Mouse (Mus musculus) hindbrain, postnatal 0 days (tissue): ENCODE data around the gene Tex33. TPM values are rescaled to one million over a fixed set of nuclear protein-coding genes. Genes with fewer than 3 reads are reported as not detected.
"Not testable (repeated sequence)": the region's sequence is repeated elsewhere in the genome, so short reads cannot be mapped to it uniquely, and the experiment has no call there.

Source experiments
- ATAC-seq: fragments of 200-750 bp; cut with Nextera tagmentation; 2 replicates; pipeline ENCODE4 v1.8.0; 2017; ENCODE audit warnings: mild to moderate bottlenecking, moderate TSS enrichment, moderate library complexity
- DNase-seq: peaks from one replicate; pipeline ENCODE4 v3.0.0-alpha.2; 2015; ENCODE audit warnings: low spot score
- H3K27ac ChIP-seq: fragments of 300-500 bp; sonication (generic); 2 replicates; pipeline ENCODE4 v1.5.1; 2014; ENCODE audit warnings: mild to moderate bottlenecking
- H3K27me3 ChIP-seq: fragments of 300-500 bp; sonication (generic); 2 replicates; pipeline ENCODE4 v1.6.1; 2014; ENCODE audit warnings: low read length, mixed read lengths; ENCODE audit not compliant: insufficient read depth
- H3K36me3 ChIP-seq: fragments of 300-500 bp; sonication (generic); 2 replicates; pipeline ENCODE4 v1.6.1; 2014; ENCODE audit warnings: low read length, mixed read lengths; ENCODE audit not compliant: insufficient read depth
- H3K4me1 ChIP-seq: fragments of 300-500 bp; sonication (generic); 2 replicates; pipeline ENCODE4 v1.6.1; 2014; ENCODE audit warnings: antibody characterized with exemption, low read length, mixed read lengths; ENCODE audit not compliant: insufficient read depth
- H3K4me2 ChIP-seq: fragments of 300-500 bp; sonication (generic); 2 replicates; pipeline ENCODE4 v1.6.1; 2014; ENCODE audit warnings: low read depth, mild to moderate bottlenecking, low read length, moderate library complexity, mixed read lengths
- H3K4me3 ChIP-seq: fragments of 300-500 bp; sonication (generic); 2 replicates; pipeline ENCODE4 v1.5.1; 2014; ENCODE audit warnings: low read length
- H3K9ac ChIP-seq: fragments of 300-500 bp; sonication (generic); replicated peaks from 2 replicates; pipeline ENCODE4 v1.6.1; 2014; ENCODE audit warnings: mild to moderate bottlenecking, low read length, moderate library complexity, mixed read lengths
- H3K9me3 ChIP-seq: fragments of 300-500 bp; sonication (generic); 2 replicates; pipeline ENCODE4 v1.6.1; 2016; ENCODE audit warnings: low read length, mixed read lengths
- CTCF ChIP-seq: IDR thresholded peaks from 2 replicates; pipeline ENCODE4 v1.5.1; 2016; ENCODE audit warnings: antibody characterized with exemption, control low read depth, low read depth
- WGBS: fragments of 180-500 bp; shearing (Covaris S2); extraction: QIAGEN DNeasy Blood & Tissue Kit; methylation state at CpG from one replicate; pipeline ENCODE4 v1.1.7; 2014; 5-methylcytosine and 5-hydroxymethylcytosine counted together
- microRNA-seq, 2 experiments: library from miRNA; unstranded; fragments of <30 nt; microRNA quantifications; one replicate each; pipeline ENCODE4; 2016
- polyA plus RNA-seq: library from polyadenylated mRNA; unstranded; fragments of >200 nt; fragmentation: Nextera tagmentation; extraction: Ambion mirVana; gene quantifications from 2 replicates; pipeline ENCODE4 v1.2.1, GENCODE M21; 2015
- total RNA-seq: library from RNA; depleted of rRNA; stranded (reverse); fragments of >200 nt; gene quantifications from 2 replicates; pipeline ENCODE4 v1.2.3, GENCODE M21; 2014; rRNA removed

Tex33 gene
- total and polyA plus RNA-seq, 2 experiments from 2014 or later, result not detected

DNA sequence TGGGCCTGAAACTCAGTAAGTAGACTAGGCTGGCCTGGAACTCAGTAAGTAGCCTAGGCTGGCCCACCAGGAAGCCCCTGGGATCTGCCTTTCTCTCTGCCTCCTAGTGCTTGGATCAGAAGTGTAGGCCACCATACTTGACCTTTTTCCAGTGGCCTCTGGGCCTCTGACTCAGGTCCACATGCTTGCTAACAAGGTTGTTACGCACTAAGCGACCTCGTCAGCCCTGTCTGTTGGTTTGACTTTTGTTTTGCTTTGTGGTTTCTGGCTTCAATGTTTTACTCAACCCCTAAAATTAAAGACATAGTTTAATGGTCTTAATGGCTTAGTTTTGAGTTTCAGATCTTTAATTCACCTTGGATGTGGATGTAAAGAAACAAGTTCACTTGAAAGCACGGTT lies 65.0 kb downstream of the Tex33 start:
- DNase-seq, result no peak
- Histone ChIP-seq H3K4me2 (no peak overlapping the region), H3K4me1 (no peaks in the 10 kb centered on the region), H3K36me3 (no peaks in the 10 kb centered on the region), H3K4me3 (no peak overlapping the region), H3K9ac (no peak overlapping the region), H3K27ac (no peak overlapping the region), H3K27me3 (no peaks in the 10 kb centered on the region), H3K9me3 (no peaks in the 10 kb centered on the region)
- no peak for ATAC-seq
- 90% methylated on average over 4 of the region's 4 CpGs for WGBS
- no peak for TF ChIP-seq CTCF

DNA sequence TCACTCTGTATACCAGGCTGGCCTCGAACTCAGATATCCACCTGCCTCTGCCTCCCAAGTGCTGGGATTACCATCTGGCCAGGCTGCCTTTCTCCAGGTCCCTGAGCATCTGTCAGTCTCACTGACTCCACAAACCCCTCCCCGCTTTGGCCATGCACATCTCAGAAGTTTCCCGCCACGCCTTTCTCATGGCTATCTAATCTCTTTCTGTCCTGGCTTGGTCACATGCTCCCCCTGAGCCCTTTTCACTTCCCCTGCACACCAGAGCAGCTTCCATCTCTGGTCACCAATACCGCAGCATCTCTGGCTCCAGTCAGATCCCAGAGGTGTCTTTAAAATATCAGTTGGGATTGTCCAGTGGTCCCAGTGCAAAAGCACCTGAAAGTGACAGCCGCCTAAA lies 65.7 kb downstream of the Tex33 start:
- not testable (repeated sequence) for H3K4me3 ChIP-seq, H3K27me3 ChIP-seq, DNase-seq, H3K4me2 ChIP-seq, H3K27ac ChIP-seq, H3K9me3 ChIP-seq, ATAC-seq, H3K9ac ChIP-seq, H3K4me1 ChIP-seq, H3K36me3 ChIP-seq
- 84% methylated on average over 6 of the region's 6 CpGs for WGBS

DNA sequence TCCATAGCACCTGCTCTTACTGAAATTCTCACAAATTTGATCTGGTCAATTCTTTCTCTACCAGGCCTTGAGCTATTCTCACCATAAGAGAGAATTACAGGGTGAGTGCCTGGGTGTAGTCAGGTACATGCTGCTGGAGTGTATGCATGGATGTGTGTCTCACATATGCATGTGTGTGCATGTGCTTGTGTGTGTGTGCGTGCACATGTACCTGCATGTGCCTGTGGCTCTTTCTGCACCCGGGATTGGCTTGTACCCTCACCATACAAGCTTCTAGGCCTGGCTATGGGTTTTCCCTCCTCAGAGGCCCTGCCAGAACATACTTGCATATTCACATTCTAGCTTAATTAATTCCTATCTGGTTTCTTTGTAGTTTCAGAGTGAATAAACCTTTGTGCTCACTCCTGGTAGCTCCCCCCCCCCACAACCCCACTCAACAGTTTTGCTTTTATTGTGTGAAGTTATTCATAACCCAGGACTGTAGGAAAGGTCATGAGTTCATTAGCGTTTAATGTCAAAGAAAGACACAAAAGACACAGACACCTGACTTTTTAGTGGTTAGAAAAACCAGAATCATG lies 67.1 kb downstream of the Tex33 start:
- TF ChIP-seq CTCF, result no peak
- Histone ChIP-seq H3K27me3 (no peaks in the 10 kb centered on the region), H3K4me1 (no peaks in the 10 kb centered on the region), H3K36me3 (no peaks in the 10 kb centered on the region), H3K4me3 (no peak overlapping the region), H3K27ac (no peak overlapping the region), H3K9me3 (no peaks in the 10 kb centered on the region), H3K4me2 (no peak overlapping the region), H3K9ac (no peak overlapping the region)
- ATAC-seq (no peak), DNase-seq (no peak)
- WGBS, result 62% methylated on average over 3 of the region's 3 CpGs

Small RNA genes within 50 kb of the gene (microRNA-seq; reads per million reads assigned to microRNA genes)
- gene Mir7676-2, result 0 reads per million in 2 experiments

Other genes with a start within 250 kb of the Tex33 start
- gene Ift27, start 221.8 kb downstream of the Tex33 start, total RNA-seq, result 38.5 and 38.8 TPM in 2 replicates
- gene Ift27, start 221.8 kb downstream of the Tex33 start, polyA plus RNA-seq, result 122 and 123 TPM in 2 replicates
- gene Pvalb, start 189.5 kb downstream of the Tex33 start, total RNA-seq, result 1.7 and 1.9 TPM in 2 replicates
- gene Pvalb, start 189.5 kb downstream of the Tex33 start, polyA plus RNA-seq, result 7.6 and 11.3 TPM in 2 replicates
- 0.86 and 3.0 TPM in 2 replicates for gene Ncf4, start 151.1 kb downstream of the Tex33 start, total RNA-seq
- gene Ncf4, start 151.1 kb downstream of the Tex33 start, polyA plus RNA-seq, result 1.1 and 1.6 TPM in 2 replicates
- 0.07 and 0.10 TPM in 2 replicates for gene Csf2rb2, start 90.2 kb downstream of the Tex33 start, total RNA-seq
- gene Csf2rb2, start 90.2 kb downstream of the Tex33 start, polyA plus RNA-seq, result 0.18 and 0.21 TPM in 2 replicates
- 1.3 and 1.8 TPM in 2 replicates for gene Csf2rb, start 70.2 kb downstream of the Tex33 start, total RNA-seq
- gene Csf2rb, start 70.2 kb downstream of the Tex33 start, polyA plus RNA-seq, result 0.75 and 0.87 TPM in 2 replicates
- gene Tst, start 10.0 kb upstream of the Tex33 start, total RNA-seq, result 75.1 and 79.9 TPM in 2 replicates
- 64.4 and 67.0 TPM in 2 replicates for gene Tst, start 10.0 kb upstream of the Tex33 start, polyA plus RNA-seq
- gene Mpst, start 10.5 kb upstream of the Tex33 start, total RNA-seq, result 95.4 and 114 TPM in 2 replicates
- 3.7 and 5.3 TPM in 2 replicates for gene Mpst, start 10.5 kb upstream of the Tex33 start, polyA plus RNA-seq
- gene Kctd17, start 32.7 kb upstream of the Tex33 start, total RNA-seq, result 144 and 155 TPM in 2 replicates
- gene Kctd17, start 32.7 kb upstream of the Tex33 start, polyA plus RNA-seq, result 144 and 161 TPM in 2 replicates
- 0.25 and 0.42 TPM in 2 replicates for gene Tmprss6, start 72.7 kb upstream of the Tex33 start, total RNA-seq
- gene Tmprss6, start 72.7 kb upstream of the Tex33 start, polyA plus RNA-seq, result 0.32 and 0.44 TPM in 2 replicates
- gene Il2rb, start 99.4 kb upstream of the Tex33 start, total RNA-seq, result 0.10 and 0.29 TPM in 2 replicates
- 0.40 and 0.58 TPM in 2 replicates for gene Il2rb, start 99.4 kb upstream of the Tex33 start, polyA plus RNA-seq
- gene C1qtnf6, start 135.5 kb upstream of the Tex33 start, total RNA-seq, result 3.1 and 6.1 TPM in 2 replicates
- 10.0 and 10.2 TPM in 2 replicates for gene C1qtnf6, start 135.5 kb upstream of the Tex33 start, polyA plus RNA-seq
- gene Sstr3, start 148.8 kb upstream of the Tex33 start, total RNA-seq, result 3.1 and 4.0 TPM in 2 replicates
- gene Sstr3, start 148.8 kb upstream of the Tex33 start, polyA plus RNA-seq, result 0.97 and 1.0 TPM in 2 replicates
- gene Rac2, start 176.9 kb upstream of the Tex33 start, total RNA-seq, result 2.0 and 3.4 TPM in 2 replicates
- 5.0 and 6.8 TPM in 2 replicates for gene Rac2, start 176.9 kb upstream of the Tex33 start, polyA plus RNA-seq
- 6.4 and 6.8 TPM in 2 replicates for gene Cyth4, start 201.1 kb upstream of the Tex33 start, total RNA-seq
- gene Cyth4, start 201.1 kb upstream of the Tex33 start, polyA plus RNA-seq, result 5.7 and 7.2 TPM in 2 replicates